Mouse (Mus musculus): ENCODE data around the gene Atf7. TPM values are rescaled to one million over a fixed set of nuclear protein-coding genes. Genes with fewer than 3 reads are reported as not detected.
A peak's percentile ranks its signal among the peaks of the same experiment; 100 is the strongest.

Atf7 gene
- polyA plus RNA-seq, 1 experiment from 2014 or later = 43.5 TPM

- 98% methylated on average over 1 of the region's 1 CpGs for WGBS
- Histone ChIP-seq H3K4me3 (ENCODE audit: low read depth, low read length) (no peak overlapping the region), H3K4me1 (ENCODE audit: insufficient read depth) (no peaks in the 10 kb centered on the region), H3K27me3 (ENCODE audit: insufficient read depth, low read length) (no peaks in the 10 kb centered on the region), H3K36me3 (ENCODE audit: insufficient read depth) (peaks cover 50% of the 10 kb centered on the region), H3K9ac (no peak overlapping the region), H3K4me2 (no peak overlapping the region), H3K27ac (ENCODE audit: low read depth) (no peak overlapping the region), H3K9me3 (ENCODE audit: low read depth, low read length) (no peaks in the 10 kb centered on the region)
- no peak for DNase-seq
- no peak for TF ChIP-seq CTCF (IDR thresholded peaks at IDR 0.05; ENCODE audit: low read depth)
- no peak for ATAC-seq (ENCODE audit: insufficient read depth)
These were observed 69.7 kb downstream of the Atf7 start for GRCm38 (mm10) chr15:102555581-102555980.

GRCm38 (mm10) chr15:102552599-102552998 lies 72.7 kb downstream of the Atf7 start:
- ATAC-seq (ENCODE audit: insufficient read depth) = no peak
- H3K36me3 ChIP-seq (ENCODE audit: insufficient read depth) = peaks cover 55% of the 10 kb centered on the region

GRCm38 (mm10) chr15:102547478-102547877 lies 77.8 kb downstream of the Atf7 start:
- Histone ChIP-seq H3K9ac (no peak overlapping the region), H3K27ac (ENCODE audit: low read depth) (no peak overlapping the region), H3K4me3 (ENCODE audit: low read depth, low read length) (no peak overlapping the region), H3K4me2 (no peak overlapping the region), H3K4me1 (ENCODE audit: insufficient read depth) (no peaks in the 10 kb centered on the region), H3K27me3 (ENCODE audit: insufficient read depth, low read length) (no peaks in the 10 kb centered on the region), H3K36me3 (ENCODE audit: insufficient read depth) (peaks cover 53% of the 10 kb centered on the region), H3K9me3 (ENCODE audit: low read depth, low read length) (no peaks in the 10 kb centered on the region)
- DNase-seq (no peak), ATAC-seq (ENCODE audit: insufficient read depth) (no peak)
- TF ChIP-seq CTCF (IDR thresholded peaks at IDR 0.05; ENCODE audit: low read depth) = no peak
- WGBS = 95% methylated on average over 3 of the region's 3 CpGs

More at GRCm38 (mm10) chr15:102552599-102552998, 72.7 kb downstream of the Atf7 start:
- Histone ChIP-seq H3K27me3 (ENCODE audit: insufficient read depth, low read length) (no peaks in the 10 kb centered on the region), H3K9me3 (ENCODE audit: low read depth, low read length) (no peaks in the 10 kb centered on the region), H3K4me3 (ENCODE audit: low read depth, low read length) (no peak overlapping the region), H3K9ac (no peak overlapping the region), H3K4me2 (no peak overlapping the region), H3K4me1 (ENCODE audit: insufficient read depth) (no peaks in the 10 kb centered on the region), H3K27ac (ENCODE audit: low read depth) (no peak overlapping the region)
- WGBS = 90% methylated on average over 5 of the region's 5 CpGs
- DNase-seq = no peak
- no peak for TF ChIP-seq CTCF (IDR thresholded peaks at IDR 0.05; ENCODE audit: low read depth)

- WGBS = 75% methylated on average over 3 of the region's 3 CpGs
- H3K36me3 ChIP-seq (ENCODE audit: insufficient read depth) = peaks cover 52% of the 10 kb centered on the region
These were observed 78.4 kb downstream of the Atf7 start for GRCm38 (mm10) chr15:102546677-102547427.

GRCm38 (mm10) chr15:102546246-102546645 lies 79.0 kb downstream of the Atf7 start:
- no peak overlapping the region for H3K27ac ChIP-seq (ENCODE audit: low read depth)
- no peak overlapping the region for H3K4me3 ChIP-seq (ENCODE audit: low read depth, low read length)
- H3K4me2 ChIP-seq = no peak overlapping the region
- H3K9ac ChIP-seq = no peak overlapping the region
- WGBS = 87% methylated on average over 3 of the region's 3 CpGs
- no peak for ATAC-seq (ENCODE audit: insufficient read depth)
- no peaks in the 10 kb centered on the region for H3K4me1 ChIP-seq (ENCODE audit: insufficient read depth)
- H3K27me3 ChIP-seq (ENCODE audit: insufficient read depth, low read length) = no peaks in the 10 kb centered on the region
- H3K36me3 ChIP-seq (ENCODE audit: insufficient read depth) = peaks cover 58% of the 10 kb centered on the region
- no peak for TF ChIP-seq CTCF (IDR thresholded peaks at IDR 0.05; ENCODE audit: low read depth)
- H3K9me3 ChIP-seq (ENCODE audit: low read depth, low read length) = no peaks in the 10 kb centered on the region
- DNase-seq = no peak

More at GRCm38 (mm10) chr15:102546677-102547427, 78.4 kb downstream of the Atf7 start:
- Histone ChIP-seq H3K4me2 (no peak overlapping the region), H3K27me3 (ENCODE audit: insufficient read depth, low read length) (no peaks in the 10 kb centered on the region), H3K4me3 (ENCODE audit: low read depth, low read length) (no peak overlapping the region), H3K9me3 (ENCODE audit: low read depth, low read length) (no peaks in the 10 kb centered on the region), H3K27ac (ENCODE audit: low read depth) (no peak overlapping the region), H3K9ac (no peak overlapping the region), H3K4me1 (ENCODE audit: insufficient read depth) (no peaks in the 10 kb centered on the region)
- DNase-seq = peak; percentile 38
- ATAC-seq (ENCODE audit: insufficient read depth) = no peak
- no peak for TF ChIP-seq CTCF (IDR thresholded peaks at IDR 0.05; ENCODE audit: low read depth)

GRCm38 (mm10) chr15:102544801-102545200 lies 80.5 kb downstream of the Atf7 start:
- Histone ChIP-seq H3K9me3 (ENCODE audit: low read depth, low read length) (no peaks in the 10 kb centered on the region), H3K9ac (no peak overlapping the region), H3K4me2 (no peak overlapping the region), H3K27me3 (ENCODE audit: insufficient read depth, low read length) (no peaks in the 10 kb centered on the region), H3K36me3 (ENCODE audit: insufficient read depth) (peaks cover 72% of the 10 kb centered on the region), H3K4me1 (ENCODE audit: insufficient read depth) (no peaks in the 10 kb centered on the region), H3K27ac (ENCODE audit: low read depth) (no peak overlapping the region), H3K4me3 (ENCODE audit: low read depth, low read length) (no peak overlapping the region)
- no peak for ATAC-seq (ENCODE audit: insufficient read depth)
- 92% methylated on average over 4 of the region's 4 CpGs for WGBS
- no peak for DNase-seq
- TF ChIP-seq CTCF (IDR thresholded peaks at IDR 0.05; ENCODE audit: low read depth) = no peak

GRCm38 (mm10) chr15:102533926-102534325 lies 91.3 kb downstream of the Atf7 start:
- no peak overlapping the region for H3K4me2 ChIP-seq
- H3K27me3 ChIP-seq (ENCODE audit: insufficient read depth, low read length) = no peaks in the 10 kb centered on the region
- WGBS = 86% methylated on average over 7 of the region's 7 CpGs
- DNase-seq = no peak
- H3K4me3 ChIP-seq (ENCODE audit: low read depth, low read length) = no peak overlapping the region
- no peak for TF ChIP-seq CTCF (IDR thresholded peaks at IDR 0.05; ENCODE audit: low read depth)
- H3K9me3 ChIP-seq (ENCODE audit: low read depth, low read length) = no peaks in the 10 kb centered on the region
- H3K9ac ChIP-seq = no peak overlapping the region
- no peaks in the 10 kb centered on the region for H3K4me1 ChIP-seq (ENCODE audit: insufficient read depth)
- H3K27ac ChIP-seq (ENCODE audit: low read depth) = no peak overlapping the region
- no peak for ATAC-seq (ENCODE audit: insufficient read depth)
- H3K36me3 ChIP-seq (ENCODE audit: insufficient read depth) = peaks cover 72% of the 10 kb centered on the region
